Mouse (Mus musculus) brown adipose tissue, adult 24 weeks (tissue): ENCODE results near the gene Spire2. TPM values are rescaled to one million over a fixed set of nuclear protein-coding genes. Genes with fewer than 3 reads are reported as not detected.

Experiments used
- H3K27ac ChIP-seq: fragments of 200-500 bp; replicated peaks from 2 replicates; pipeline ENCODE4 v1.5.1; 2012; ENCODE audit warnings: low read depth, mild to moderate bottlenecking, low read length
- H3K4me1 ChIP-seq: fragments of 200-500 bp; 2 replicates; pipeline ENCODE4 v1.6.1; 2012; ENCODE audit warnings: low read length, mixed read lengths; ENCODE audit not compliant: control insufficient read depth, insufficient read depth, insufficient read length
- H3K4me3 ChIP-seq: fragments of 200-500 bp; 2 replicates; pipeline ENCODE4 v1.5.1; 2012; ENCODE audit warnings: low read depth, mild to moderate bottlenecking, low read length, moderate library complexity; ENCODE audit not compliant: insufficient read depth
- polyA plus RNA-seq: library from polyadenylated mRNA; stranded (reverse); fragments of >200 nt; gene quantifications from 2 replicates; pipeline ENCODE4 v1.2.4, GENCODE M21; 2012; ENCODE audit not compliant: missing spikeins, insufficient read depth, insufficient read length

Spire2 gene
- polyA plus RNA-seq, 1 experiment = not detected

DNA sequence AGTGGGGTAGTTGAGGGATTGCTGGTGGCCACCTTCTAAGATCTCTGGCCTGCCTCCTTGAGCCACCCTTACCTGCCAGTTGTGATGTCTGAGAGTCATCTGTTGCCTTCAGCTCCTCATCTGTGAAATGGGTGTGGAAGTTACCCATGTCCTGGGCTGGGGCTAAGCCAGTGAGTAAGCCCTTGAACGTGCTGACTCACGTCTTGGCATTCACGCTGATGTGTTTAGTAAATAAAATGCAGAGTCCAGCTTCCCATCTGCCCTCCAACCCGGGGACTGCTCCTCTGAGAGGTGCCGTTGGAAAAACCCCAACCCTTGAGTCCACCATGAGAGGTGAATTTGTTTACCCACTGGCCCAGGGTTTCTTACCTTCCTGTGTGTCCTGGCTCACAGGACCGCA is 13.3 kb downstream of the Spire2 start:
- Histone ChIP-seq H3K27ac (no peak overlapping the region), H3K4me3 (no peak overlapping the region), H3K4me1 (peaks cover 4% of the 10 kb centered on the region; the same call in 1 of the 2 replicates)

DNA sequence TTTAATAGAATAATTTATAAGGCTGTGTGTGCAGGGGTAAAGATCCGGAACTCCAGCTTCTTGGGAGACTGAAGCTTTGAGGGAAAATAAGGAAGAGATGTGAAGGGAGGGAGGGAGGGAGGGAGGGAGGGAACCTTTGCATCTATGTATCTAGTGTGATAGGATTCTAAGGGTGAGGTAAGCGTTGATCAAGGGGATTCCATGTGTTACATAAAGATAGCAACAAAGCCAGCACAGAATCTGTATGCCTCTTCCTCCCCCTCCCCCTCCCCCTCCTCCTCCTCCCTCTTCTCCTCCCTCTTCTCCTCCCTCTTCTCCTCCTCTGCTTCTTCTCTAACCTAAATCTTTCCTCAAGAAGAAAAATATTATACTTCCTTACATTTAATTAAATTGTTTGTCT is 14.8 kb downstream of the Spire2 start:
- H3K27ac ChIP-seq = no peak overlapping the region
- H3K4me1 ChIP-seq = no peaks in the 10 kb centered on the region
- H3K4me3 ChIP-seq = no peak overlapping the region

DNA sequence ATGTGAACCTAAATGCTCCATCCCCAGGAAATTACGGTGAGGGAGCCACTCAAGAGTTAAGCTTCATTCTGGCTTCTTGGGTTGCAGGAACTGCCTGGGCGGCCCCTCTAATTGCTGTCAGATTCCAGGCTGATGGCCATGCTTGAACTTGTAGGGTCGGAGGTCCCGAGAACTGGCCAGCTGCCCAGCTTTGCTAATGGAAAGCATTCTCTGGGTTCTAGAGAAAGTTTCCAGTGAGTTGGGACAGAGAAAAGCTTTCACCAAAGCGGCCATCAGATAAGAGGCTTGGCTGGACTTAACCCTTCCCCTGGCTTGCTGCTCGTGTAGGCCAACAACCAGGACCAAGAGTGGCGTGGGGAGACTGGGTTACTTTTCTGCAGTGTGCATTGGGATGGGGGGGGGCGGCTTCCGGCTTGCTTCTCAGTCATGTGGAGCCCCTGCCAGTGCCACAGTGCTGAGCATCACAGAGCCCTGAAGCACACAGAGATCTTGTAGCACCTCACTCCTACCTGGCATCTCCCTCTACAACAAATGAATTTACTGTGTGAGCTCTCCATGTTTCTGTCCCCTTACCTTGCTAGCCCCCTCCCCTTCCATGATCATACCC is 15.8 kb downstream of the Spire2 start:
- H3K4me1 ChIP-seq = no peaks in the 10 kb centered on the region
- no peak overlapping the region for H3K4me3 ChIP-seq
- no peak overlapping the region for H3K27ac ChIP-seq

- no peak overlapping the region for H3K27ac ChIP-seq
Measured at GRCm38 (mm10) chr8:123349073-123349472, 16.6 kb downstream of the Spire2 start.

GRCm38 (mm10) chr8:123352118-123352517 is 19.6 kb downstream of the Spire2 start:
- no peak overlapping the region for H3K4me3 ChIP-seq
- H3K4me1 ChIP-seq = no peaks in the 10 kb centered on the region
- H3K27ac ChIP-seq = no peak overlapping the region

More at GRCm38 (mm10) chr8:123349073-123349472, 16.6 kb downstream of the Spire2 start:
- no peaks in the 10 kb centered on the region for H3K4me1 ChIP-seq
- H3K4me3 ChIP-seq = no peak overlapping the region

GRCm38 (mm10) chr8:123352786-123353185 is 20.3 kb downstream of the Spire2 start:
- no peaks in the 10 kb centered on the region for H3K4me1 ChIP-seq
- no peak overlapping the region for H3K27ac ChIP-seq

DNA sequence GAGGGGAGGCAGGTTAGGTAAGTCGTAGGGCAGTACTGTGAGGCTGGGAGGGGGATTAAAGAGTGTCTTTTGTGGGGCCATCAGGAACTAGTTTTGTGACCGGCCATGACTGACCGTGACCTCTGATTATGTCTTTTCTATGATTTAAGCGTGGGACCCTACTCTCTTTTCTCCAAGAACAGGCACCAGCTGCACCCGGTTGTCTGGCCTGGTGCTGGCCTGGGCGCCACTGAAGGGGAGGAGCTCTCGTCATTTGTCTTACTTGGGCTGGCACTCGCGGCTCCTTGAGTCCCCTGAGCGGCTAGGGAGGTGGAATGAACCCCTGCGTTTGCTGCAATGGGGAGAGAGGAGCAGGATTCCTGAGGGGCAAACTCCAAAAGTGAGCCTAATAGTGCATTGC is 20.7 kb downstream of the Spire2 start:
- no peak overlapping the region for H3K27ac ChIP-seq
- no peak overlapping the region for H3K4me3 ChIP-seq
- no peaks in the 10 kb centered on the region for H3K4me1 ChIP-seq

More at GRCm38 (mm10) chr8:123352786-123353185, 20.3 kb downstream of the Spire2 start:
- no peak overlapping the region for H3K4me3 ChIP-seq

- Histone ChIP-seq H3K4me3 (no peak overlapping the region), H3K27ac (no peak overlapping the region), H3K4me1 (no peaks in the 10 kb centered on the region)
Measured at GRCm38 (mm10) chr8:123361082-123361739, 28.7 kb downstream of the Spire2 start.

DNA sequence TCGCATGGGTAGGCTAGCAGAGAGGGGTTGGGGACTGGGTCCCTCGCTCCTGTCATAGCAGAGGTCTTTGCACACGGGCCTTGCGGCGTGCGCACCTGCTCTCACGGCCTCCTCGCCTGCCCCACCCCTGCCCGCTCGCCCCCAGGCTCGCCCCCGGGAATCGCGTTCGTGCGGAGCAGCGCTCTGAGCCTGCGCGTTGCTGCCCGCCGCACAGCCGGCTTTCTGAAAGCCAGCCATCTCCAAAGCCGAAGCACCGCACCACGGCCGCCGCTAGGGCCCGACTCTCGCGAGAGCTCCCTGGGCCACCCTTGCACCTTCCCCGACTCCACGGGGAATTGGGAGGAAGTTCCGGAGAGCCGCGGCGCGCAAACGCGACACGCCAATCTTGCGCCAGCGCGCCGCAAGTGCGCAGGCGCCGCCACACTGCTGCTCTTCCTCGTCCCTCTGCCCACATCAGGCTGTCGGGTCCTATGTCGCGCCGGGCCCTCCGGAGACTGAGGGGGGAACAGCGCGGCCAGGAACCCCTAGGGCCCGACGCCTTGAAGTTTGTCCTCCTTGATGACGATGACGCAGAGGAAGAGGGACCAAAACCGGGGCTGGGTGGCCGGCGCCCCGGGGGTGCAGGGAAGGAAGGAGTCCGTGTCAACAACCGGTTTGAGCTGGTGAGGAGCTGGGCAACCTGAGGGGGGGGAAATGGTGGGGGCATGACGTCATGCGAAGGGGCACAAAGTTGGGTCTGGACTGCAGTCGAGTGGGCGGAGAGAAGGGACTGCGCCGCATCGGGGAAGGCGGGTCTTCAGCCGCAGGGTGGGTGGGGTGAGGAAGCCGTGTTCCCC is 41.1 kb downstream of the Spire2 start, which contains the start of gene Tcf25:
TSS of gene Tcf25 (plus strand) at position 351 of the 836 bp plus-strand sequence.
- Histone ChIP-seq H3K4me3 (peak within 1 kb of the TSS; percentile 99), H3K27ac (peak within 1 kb of the TSS; percentile 97), H3K4me1 (peaks cover 6% of the 10 kb centered on the region; the same call in 1 of the 2 replicates)

- H3K27ac ChIP-seq = peak overlapping the region; percentile 97
- peak overlapping the region; percentile 99 for H3K4me3 ChIP-seq
- H3K4me1 ChIP-seq = peaks cover 6% of the 10 kb centered on the region; the same call in 1 of the 2 replicates
Measured at GRCm38 (mm10) chr8:123374239-123374578, 41.7 kb downstream of the Spire2 start.

DNA sequence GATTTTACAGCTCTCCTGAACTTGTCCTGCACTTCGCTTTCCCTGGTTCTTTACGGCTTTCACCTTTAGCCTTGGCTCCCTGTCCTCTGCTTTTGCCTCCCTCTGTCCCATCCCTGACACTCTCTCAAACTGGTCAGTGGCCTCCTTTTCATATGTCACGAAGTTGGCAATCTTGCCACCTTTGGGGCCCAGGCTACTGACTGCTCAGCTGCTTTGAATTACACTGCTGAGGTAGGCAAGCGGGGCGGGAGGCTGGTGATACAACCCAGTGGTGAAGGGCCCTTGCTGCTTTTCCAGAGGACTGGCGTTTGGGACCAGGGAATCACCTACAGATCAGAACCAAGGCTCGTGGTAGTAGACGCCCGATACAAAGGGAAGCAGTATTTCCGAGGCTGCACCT is 43.2 kb downstream of the Spire2 start:
- no peak overlapping the region for H3K4me3 ChIP-seq
- peaks cover 6% of the 10 kb centered on the region; the same call in 1 of the 2 replicates for H3K4me1 ChIP-seq
- no peak overlapping the region for H3K27ac ChIP-seq

GRCm38 (mm10) chr8:123376106-123376505 is 43.6 kb downstream of the Spire2 start:
- Histone ChIP-seq H3K4me3 (no peak overlapping the region), H3K27ac (no peak overlapping the region), H3K4me1 (peaks cover 6% of the 10 kb centered on the region; the same call in 1 of the 2 replicates)

GRCm38 (mm10) chr8:123381711-123382110 is 49.2 kb downstream of the Spire2 start:
- H3K27ac ChIP-seq = no peak overlapping the region
- no peak overlapping the region for H3K4me3 ChIP-seq
- H3K4me1 ChIP-seq = no peaks in the 10 kb centered on the region

DNA sequence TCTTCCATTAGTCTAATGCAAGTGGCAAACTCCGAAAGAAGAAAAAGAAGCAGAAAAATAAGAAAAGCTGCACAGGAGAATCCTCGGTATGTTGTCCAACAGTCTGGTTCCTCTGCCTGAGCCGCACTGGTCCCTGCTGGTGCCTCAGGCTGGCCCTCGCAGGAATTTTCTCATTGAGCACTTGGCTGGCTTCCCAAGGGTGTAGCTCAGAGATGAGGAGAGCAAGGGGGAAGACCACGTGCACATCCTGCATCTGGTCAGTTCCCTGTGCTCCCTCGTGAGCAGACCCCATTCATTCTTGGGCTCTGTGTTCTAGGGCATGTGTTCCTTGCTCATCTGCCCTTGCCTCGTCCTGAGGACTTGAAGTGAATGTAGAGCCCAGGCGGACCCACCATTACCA is 50.0 kb downstream of the Spire2 start:
- no peak overlapping the region for H3K27ac ChIP-seq
- no peak overlapping the region for H3K4me3 ChIP-seq
- no peaks in the 10 kb centered on the region for H3K4me1 ChIP-seq

DNA sequence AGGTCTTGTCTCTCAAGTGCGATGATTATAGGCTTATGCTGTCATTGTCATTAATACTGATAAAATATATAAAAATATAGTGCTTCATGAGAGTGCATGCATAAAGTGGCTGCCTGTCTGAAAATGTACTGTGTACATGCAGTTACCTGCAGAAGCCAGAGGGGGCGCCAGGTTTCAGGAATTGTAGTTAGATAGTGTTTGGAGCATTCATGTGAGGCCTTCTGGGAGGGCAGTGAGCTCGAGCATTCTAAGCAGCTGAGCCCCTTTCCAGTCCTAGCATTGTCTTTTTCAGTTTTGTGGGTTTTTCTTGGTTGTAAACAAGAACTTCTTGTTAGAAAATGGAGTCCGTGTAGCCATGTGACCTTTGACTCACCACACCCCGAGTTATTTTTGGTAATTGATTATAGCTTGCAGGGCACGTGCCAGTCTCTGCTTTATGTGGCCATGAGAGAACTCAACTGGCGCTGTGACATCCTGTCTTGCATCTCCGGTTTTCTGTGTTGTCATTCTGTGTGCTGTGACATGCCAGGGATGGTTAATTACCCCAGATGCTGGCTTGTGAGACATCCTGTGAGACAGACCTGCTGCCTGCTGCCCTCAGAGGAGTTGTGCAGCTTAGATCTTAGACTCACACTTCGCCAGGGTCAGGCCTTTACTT is 52.5 kb downstream of the Spire2 start:
- H3K4me1 ChIP-seq = 0 out of 2 replicates have a peak, but pooled peaks cover 4% of the 10 kb centered on the region
- H3K4me3 ChIP-seq = no peak overlapping the region
- H3K27ac ChIP-seq = no peak overlapping the region
